Mouse (Mus musculus) ZHBTc4 (cell line): ENCODE results near the gene Rpl34.

Source experiments
- DNase-seq: peaks from one replicate; pipeline ENCODE4 v3.0.0-alpha.2; 2011; ENCODE audit warnings: low read depth, low spot score

The Rpl34 gene

GRCm38 (mm10) chr3:130714775-130715568 lies 15.2 kb downstream of the Rpl34 start:
- peak; percentile 71 for DNase-seq

GRCm38 (mm10) chr3:130712891-130713290 lies 17.3 kb downstream of the Rpl34 start:
- DNase-seq, result no peak

GRCm38 (mm10) chr3:130710103-130710502 lies 20.1 kb downstream of the Rpl34 start:
- no peak for DNase-seq

- DNase-seq, result peak; percentile 99
Measured at GRCm38 (mm10) chr3:130708967-130709924, 21.0 kb downstream of the Rpl34 start, which contains the start of gene Ostc. Gene Ostc, minus strand, starts transcription at chr3:130709444.

- DNase-seq, result no peak
Measured at GRCm38 (mm10) chr3:130708529-130708928, 21.7 kb downstream of the Rpl34 start.

GRCm38 (mm10) chr3:130702289-130702688 lies 27.9 kb downstream of the Rpl34 start:
- DNase-seq, result no peak

GRCm38 (mm10) chr3:130697622-130698021 lies 32.6 kb downstream of the Rpl34 start:
- peak; percentile 71 for DNase-seq

- peak; percentile 90 for DNase-seq
Measured at GRCm38 (mm10) chr3:130694705-130695104, 35.5 kb downstream of the Rpl34 start.

GRCm38 (mm10) chr3:130694041-130694593 lies 36.1 kb downstream of the Rpl34 start:
- peak; percentile 46 for DNase-seq

GRCm38 (mm10) chr3:130691596-130692170 lies 38.5 kb downstream of the Rpl34 start:
- DNase-seq, result no peak

- peak; percentile 79 for DNase-seq
Measured at GRCm38 (mm10) chr3:130690834-130691595, 39.2 kb downstream of the Rpl34 start.

- DNase-seq, result peak; percentile 85
Measured at GRCm38 (mm10) chr3:130689630-130690029, 40.6 kb downstream of the Rpl34 start.

GRCm38 (mm10) chr3:130687051-130687450 lies 43.1 kb downstream of the Rpl34 start:
- no peak for DNase-seq

GRCm38 (mm10) chr3:130685014-130685366 lies 45.2 kb downstream of the Rpl34 start:
- no peak for DNase-seq

- no peak for DNase-seq
Measured at GRCm38 (mm10) chr3:130684276-130685013, 45.8 kb downstream of the Rpl34 start.

- no peak for DNase-seq
Measured at GRCm38 (mm10) chr3:130683836-130684235, 46.4 kb downstream of the Rpl34 start.

GRCm38 (mm10) chr3:130682183-130682582 lies 48.0 kb downstream of the Rpl34 start:
- DNase-seq, result no peak

GRCm38 (mm10) chr3:130681226-130681625 lies 49.0 kb downstream of the Rpl34 start:
- no peak for DNase-seq

- DNase-seq, result no peak
Measured at GRCm38 (mm10) chr3:130677671-130678460, 52.3 kb downstream of the Rpl34 start.
